Mouse (Mus musculus) thymus, postnatal 4 days (tissue): ENCODE measurements around the gene Nmnat2.
"Not testable (repeated sequence)": the region's sequence is repeated elsewhere in the genome, so short reads cannot be mapped to it uniquely, and the experiment has no call there.

Experiments used
- DNase-seq: peaks from one replicate; pipeline ENCODE4 v3.0.0; 2021

Gene Nmnat2

DNA sequence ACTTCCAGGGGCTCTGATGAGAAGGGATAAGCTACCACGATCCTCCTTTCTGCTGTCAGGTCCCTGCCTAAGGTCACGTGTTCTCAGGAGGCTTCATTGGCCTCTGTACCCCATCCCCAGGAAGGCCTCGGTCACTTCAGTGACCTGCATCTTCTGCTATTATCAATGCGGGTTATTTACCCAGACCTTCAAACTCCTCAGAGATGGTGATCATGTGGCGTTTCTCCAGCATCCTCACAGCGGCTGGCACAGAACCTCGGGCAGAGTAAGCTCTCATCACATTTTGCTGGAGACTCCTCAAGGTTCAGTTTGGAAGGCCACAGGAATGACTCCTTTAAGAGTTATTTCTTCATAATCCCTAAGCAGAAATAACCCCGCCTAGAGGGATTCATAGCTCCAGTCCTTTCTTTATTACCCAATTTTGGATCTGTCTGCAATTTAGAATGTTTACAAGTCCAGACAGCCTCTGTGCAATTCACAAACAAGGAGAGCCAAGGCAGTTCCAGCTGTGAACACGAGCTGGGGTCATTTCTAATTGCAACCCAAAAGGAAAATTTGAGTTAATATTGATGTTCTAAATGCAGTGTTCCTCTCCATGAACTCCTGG lies 110.1 kb downstream of the Nmnat2 start:
- no peak for DNase-seq

DNA sequence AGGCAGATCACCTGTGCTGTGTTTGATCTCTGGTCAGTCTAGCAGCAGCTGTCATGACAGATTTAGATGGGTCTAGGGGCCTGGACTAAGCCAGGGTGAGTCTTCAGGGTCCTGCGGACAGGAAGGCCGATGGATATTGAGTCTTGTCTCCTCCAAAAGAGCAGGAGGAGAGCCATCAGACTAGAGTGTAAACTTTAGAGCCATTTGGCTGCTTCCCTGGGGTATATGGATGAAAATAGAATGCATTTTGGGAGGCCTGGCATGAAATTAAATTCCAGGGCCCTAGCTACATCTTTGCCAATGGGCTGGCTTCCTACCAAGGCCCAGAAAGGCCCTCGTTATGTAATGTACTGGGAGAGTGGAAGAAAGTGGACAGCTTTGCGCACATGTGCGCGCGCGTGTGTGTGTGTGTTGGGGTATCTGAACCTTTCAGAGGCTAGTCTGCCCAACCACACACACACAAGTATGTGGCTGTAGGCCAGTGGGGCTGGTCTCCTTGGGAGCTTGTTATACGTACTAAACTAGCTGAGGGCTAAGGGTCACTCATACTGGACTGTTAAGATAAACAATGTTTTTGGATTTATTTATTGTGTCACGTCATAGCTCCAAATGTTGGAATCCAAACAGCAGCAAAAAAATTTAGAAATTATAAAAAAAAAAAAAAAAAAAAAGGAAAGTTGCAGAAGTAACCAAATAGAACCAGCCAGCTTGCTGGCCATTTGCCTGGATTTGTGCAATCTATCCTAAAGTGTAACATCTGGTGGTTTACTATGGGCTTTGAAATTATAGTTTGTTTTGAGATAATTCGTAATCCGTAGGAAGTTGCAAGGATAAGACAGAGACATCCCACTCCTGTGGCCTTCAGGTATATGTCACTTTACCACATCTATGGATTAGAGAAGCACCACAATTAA lies 110.9 kb downstream of the Nmnat2 start:
- DNase-seq: no peak

DNA sequence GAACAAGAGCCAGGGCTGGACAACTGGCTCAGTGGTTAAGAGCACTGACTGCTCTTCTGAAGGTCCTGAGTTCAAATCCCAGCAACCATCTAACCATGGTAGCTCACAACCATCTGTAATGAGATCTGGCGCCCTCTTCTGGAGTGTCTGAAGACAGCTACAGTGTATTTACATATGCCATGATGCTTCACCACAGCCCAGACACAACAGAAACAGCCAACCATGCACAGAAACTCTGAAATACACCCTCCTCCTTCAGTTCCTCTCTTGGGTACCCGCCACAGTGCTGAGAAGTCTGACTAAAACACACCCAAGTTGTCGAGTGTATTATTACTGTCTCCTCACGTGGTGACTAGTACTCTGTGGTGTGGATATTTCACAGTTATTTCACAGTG lies 111.6 kb downstream of the Nmnat2 start:
- no peak for DNase-seq

DNA sequence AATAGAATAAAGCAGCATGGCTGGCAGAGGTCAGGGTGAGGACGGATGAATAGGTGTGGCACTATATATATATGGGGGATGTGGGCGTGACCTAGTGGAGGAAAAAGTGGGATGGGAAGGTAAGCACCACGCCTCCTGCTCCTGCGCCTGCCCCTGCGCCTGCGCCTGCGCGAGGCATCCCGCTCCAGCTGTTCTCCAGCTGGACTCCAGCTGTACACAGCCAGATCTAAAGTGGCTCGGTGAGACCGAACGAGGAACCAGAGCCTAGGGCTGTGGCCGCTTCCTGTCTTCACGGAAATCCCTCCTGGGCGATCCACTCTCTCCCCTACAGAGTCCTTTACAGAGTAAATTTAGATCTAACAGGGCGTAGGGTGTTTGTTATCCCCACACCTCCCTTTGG lies 116.8 kb downstream of the Nmnat2 start:
- no peak for DNase-seq

DNA sequence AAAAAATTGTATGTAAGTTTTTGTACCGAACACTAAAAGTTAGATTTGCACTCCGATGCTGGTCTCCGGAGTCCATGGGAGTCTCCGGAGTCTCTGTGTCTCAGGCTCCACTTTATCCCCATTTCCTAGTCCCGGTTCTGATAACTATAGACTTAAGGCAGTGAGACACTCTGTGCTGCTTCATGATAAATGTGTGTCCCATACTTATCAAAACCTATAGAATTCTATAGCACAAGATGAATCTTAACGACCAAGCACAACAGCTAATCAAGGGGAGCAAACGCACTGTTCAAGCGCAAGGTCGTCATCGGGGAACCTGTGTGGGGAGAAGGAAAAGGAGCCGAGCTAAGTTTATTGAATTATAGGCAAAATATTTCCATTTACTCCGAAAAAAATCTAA lies 117.2 kb downstream of the Nmnat2 start:
- DNase-seq: no peak

DNA sequence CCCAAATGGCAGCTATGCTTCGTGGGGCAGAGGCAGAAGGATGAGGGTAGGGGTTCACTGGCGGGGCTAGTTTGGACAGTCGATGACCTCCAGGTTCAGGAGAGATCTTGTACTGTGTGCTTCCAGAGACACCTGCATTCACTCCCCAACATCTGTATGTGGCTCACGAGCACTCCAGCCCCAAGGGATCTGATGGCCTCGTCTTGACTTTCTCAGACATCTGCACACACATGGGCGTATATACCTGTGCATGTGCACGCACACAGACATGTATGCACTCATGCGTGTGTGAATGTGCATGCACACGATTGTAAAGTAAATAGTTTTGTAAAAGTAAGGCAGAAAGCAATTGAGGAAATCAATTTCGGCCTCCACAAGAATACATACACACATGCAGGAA lies 117.9 kb downstream of the Nmnat2 start:
- DNase-seq: no peak

DNA sequence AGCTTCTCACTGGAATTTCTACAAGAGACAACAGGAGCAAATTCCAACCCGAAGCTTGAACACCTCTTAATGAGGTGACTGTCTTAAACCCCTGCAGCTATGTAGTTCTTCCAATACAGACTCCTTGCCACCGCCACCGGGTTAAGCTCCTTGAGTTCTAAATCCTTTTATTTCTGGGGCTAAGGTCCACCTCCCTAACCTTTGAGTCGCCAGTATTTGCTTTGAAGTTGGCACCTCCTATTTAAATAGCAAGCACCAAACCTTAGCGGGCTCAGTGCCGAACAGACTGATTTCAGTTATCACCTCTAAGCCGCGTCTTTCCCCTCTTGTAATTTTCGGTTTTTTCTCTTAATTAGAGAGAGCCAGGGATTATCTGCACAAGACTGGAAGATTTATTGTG lies 118.6 kb downstream of the Nmnat2 start:
- DNase-seq: no peak

DNA sequence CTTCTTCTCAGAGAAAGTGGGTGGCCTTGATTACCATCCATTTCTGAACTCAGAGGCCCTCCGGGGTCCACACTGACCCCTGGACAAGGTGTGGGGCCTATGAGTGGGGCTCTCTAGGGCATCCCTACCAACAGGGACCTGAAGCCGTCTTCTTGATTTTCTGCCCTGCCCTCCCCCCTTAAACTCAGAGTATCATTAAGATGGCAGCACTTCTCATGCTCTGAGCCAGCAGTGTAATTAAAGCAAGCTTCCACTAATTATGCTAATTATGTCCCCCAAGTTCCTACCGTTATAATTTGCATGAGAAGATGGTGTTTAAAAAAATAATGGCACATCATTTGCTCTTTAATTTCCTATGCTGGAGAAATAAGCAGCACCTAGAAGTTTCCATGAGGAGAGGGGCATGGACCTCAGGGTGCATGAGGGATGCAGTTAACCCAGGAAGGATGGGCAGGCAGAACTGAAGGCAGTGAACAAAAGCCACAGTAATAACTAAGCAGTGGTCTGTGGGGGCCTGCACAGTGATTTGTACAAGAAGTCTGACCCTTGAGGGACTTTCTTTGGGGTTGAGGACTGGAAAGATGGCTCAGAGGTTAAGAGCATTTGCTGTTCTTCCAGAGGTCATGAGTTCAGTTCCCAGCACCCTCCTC lies 120.4 kb downstream of the Nmnat2 start:
- DNase-seq: no peak

DNA sequence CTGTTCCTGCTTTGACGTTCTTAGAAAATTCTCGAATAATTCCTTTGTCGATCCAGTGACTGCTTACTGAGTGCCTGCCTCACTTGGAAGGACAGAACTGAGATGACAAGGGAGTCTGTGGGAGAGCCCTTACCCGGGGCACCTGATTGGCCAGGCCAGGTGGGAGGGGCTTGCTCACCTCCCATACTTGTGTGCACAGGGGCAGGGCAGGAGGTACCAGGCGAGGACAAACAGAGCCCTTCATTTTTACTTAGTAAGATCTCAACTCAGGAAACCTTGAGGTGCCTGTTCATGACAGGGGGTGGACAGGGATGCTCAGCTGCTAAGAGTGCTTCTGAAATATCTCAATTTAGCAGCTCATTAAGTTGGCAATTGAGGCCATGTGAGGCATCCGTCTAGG lies 121.2 kb downstream of the Nmnat2 start:
- no peak for DNase-seq

DNA sequence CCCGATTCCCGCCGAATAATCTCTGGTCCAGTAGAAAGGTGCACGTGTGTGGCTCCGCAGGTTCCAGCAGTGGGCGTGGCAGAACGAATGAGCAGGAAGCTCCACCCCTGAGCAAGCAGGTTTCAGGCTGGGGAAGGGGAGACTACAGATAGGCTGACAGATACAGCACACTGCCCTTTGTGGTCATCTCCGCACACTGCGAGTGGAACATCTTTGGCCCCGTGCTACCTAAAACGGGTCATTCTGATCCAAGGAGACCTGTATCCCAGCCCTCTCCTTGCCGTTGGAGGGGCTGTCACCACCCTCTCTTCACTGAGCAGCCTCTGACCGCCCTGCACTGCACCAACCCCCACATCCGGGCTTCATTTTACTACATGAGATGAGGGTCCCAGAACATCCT lies 128.4 kb downstream of the Nmnat2 start:
- DNase-seq: not testable (repeated sequence)

DNA sequence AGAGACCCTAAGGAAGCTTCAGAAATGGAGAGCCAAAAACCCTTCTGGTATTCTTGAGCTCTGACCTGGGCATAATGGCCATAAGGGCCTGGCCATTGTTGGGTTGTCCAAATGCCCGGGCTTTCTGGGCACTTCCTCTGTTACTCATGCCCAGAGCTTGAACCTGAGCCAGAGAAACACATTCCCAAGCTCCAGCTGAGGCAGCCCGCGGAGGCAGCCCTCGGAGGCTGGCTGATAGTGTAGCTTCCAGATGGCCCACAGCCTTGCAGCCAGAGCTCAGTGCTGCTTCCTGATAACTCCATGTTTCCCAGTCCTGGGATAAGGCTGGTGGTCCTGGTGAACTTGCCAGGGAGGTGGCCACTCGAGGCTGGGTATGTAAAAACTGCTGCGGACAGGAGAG lies 129.4 kb downstream of the Nmnat2 start:
- DNase-seq: no peak

DNA sequence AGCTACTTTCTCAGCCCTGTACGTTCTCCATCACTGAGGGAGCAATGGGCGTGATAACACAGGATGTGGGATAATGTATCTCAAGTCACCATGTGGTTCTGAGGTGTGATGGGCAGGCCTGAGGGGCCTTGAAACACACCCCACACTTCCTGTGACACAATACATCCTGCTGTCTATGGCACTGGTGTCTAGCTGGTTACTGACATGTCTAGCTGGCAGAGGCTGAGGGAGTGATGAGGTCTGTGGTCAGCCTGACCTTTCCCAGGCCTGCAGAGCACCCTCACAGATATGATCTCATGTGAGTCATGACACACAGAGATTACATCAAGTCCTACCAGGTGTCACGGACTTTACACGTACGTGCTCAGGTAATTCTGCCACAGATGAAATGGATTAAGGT lies 130.4 kb downstream of the Nmnat2 start:
- no peak for DNase-seq

DNA sequence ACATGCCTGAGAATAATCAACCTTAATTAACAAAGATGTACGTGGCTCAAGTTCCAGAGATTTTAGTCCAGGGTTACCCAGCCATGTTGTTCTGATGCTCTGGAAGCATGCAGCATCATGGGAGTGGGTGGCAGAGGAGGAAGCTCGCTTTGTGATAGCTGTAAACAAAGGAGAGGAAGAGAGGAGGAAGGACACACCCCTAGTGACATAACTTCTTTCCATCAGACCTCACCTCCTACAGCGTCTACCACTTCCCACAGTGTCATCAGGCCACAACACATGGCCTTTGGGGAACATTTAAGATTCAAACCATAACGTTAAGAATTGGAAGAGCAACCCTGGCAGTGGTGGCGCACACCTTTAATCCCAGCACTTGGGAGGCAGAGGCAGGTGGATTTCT lies 133.0 kb downstream of the Nmnat2 start:
- no peak for DNase-seq

DNA sequence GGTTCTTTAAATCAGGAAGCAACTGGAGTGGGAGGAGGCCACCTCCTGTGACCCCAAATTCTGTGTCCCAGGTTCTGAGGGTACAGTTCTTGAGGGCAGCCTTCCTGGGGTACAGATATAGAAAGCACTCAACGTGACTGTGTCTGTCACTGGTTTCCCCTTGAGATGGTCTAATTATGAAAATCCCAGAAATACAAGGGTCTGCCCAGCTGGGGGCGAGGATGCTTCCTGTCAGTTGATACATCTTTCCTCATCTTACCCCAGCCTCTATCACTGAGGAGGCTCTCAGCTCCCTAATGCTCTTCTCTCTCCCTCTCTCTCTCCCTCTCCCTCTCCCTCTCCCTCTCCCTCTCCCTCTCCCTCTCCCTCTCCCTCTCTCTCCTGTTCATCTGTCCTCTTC lies 135.3 kb downstream of the Nmnat2 start:
- peak; percentile 59 for DNase-seq

DNA sequence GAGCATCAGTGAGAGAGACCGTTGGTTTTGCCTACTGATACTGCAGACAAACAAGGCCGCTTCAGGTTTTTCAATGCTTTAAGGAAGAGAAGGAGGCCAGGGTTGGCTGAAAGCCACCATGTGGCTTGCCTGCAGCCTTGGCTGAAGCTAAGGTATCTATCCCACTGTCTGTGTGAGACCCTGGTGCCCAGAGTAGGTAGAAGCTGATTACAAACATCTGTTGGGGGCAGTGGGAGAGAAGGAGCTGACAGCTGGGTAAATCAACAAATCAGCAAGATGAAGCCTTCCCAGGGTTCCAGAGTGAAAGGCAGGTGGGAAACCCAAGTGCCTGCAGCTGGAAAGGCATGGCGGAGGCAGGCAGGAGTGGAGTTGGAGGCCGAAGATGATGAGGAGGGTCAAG lies 136.0 kb downstream of the Nmnat2 start:
- DNase-seq: no peak

DNA sequence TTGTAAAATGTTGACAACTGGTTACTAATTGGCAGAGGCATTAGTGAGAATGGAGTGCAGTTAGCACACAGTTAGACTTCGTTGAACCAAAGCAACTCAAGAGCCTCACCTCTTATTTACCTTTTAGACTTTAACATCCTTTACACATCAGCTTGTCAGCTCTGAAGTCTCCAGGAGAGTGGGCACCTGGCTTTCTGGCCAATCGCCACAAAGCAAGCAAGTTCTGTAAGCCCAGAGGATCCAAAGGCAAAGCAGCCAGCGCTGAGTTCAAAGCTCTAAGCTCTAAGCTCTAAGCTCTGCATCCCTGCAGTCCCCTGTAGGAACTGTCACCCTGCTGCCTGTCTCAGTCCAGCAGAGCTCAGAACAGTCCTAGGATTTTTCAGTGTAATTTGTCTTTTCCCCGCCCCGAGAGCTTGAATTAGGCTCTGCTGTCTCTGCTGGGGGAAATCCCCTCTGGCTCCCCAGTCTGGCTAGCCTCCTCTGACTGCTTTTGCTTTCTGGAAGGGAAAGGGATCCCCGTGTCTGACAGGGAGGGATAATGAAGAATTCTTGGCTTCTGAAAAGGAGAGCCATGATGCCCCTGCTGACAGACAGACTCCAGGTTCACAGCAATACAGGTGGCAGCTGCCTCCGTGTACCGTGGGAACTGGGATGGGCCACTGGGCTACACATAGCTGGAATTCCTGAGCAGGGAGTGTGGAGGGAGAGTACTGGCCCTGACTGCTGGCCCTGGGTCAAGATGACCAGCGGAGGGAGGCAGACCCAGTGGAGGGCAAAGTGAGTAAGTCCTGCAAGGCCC lies 136.8 kb downstream of the Nmnat2 start:
- no peak for DNase-seq

DNA sequence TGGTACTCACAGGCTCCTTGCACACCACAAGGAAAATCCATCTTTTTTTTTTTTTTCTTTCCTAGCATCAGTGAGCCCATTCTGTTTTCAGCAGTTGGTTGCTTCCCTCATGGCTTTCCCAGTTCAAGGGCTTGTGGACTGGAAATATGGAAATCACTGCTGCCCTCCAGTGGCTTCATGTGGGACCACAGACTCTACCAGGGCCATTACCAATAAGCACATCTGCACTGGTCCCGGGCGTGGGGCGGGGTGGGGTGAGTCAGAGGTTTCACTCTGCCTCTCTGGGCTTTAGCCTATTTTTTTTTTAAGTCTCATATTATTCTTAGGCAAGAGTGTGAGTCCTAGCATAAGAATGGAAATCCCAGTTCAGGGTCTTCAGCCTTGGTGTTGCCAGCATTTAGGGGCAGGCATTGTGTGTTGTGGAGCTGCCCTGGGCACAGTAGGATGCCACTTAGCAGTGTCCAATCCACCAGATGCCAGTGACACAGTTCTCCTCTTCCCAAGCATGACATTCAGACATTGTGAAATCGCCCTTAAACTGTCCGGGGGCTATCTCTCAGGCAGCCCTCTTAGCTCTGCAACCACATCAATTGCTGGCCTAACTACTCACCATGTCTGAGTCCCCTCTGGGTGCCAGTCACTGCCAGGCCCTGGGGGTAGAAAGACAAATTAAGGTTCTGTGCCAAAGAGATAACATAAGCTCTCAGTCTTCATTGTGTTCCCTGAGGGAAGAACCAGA lies 137.6 kb downstream of the Nmnat2 start:
- peak; percentile 70 for DNase-seq

DNA sequence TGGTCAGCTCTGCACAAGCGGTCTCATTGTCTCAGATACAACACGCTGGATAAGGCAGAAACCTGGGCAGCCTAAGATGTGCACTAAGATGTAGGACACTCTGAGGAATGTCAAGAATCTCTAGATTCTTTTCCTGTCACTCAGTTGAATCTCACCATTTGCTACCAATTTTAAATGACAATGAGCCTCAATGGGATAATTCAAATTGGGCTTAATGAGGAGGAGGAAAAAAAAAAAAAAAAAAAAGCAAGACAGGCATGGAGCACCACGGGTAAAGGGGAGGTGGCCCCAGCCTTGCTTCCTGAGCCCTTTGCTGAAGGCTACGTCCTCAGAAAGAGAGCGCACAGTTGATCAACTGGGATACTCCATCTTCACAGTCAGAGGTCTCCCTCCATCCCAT lies 138.4 kb downstream of the Nmnat2 start:
- no peak for DNase-seq

DNA sequence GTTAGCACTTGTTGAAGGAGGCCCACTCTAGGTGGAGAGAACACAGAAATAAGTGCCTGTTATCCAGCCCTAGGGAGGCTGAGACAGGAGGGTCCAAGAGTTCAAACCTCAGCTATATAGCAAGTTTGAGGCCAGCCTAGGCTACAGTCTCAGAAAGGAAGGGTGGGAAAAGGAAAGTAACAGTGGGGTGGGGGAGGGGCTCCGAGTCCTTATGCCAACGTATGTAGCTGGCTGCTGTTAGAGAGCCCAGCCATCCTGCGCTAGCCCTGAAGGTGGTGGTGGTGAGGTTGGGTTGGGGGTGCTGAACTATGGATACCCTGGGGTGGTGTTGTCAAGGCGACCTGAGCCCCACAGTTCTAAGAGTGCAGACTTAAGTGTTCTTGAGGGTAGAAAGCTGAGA lies 138.8 kb downstream of the Nmnat2 start:
- DNase-seq: no peak

DNA sequence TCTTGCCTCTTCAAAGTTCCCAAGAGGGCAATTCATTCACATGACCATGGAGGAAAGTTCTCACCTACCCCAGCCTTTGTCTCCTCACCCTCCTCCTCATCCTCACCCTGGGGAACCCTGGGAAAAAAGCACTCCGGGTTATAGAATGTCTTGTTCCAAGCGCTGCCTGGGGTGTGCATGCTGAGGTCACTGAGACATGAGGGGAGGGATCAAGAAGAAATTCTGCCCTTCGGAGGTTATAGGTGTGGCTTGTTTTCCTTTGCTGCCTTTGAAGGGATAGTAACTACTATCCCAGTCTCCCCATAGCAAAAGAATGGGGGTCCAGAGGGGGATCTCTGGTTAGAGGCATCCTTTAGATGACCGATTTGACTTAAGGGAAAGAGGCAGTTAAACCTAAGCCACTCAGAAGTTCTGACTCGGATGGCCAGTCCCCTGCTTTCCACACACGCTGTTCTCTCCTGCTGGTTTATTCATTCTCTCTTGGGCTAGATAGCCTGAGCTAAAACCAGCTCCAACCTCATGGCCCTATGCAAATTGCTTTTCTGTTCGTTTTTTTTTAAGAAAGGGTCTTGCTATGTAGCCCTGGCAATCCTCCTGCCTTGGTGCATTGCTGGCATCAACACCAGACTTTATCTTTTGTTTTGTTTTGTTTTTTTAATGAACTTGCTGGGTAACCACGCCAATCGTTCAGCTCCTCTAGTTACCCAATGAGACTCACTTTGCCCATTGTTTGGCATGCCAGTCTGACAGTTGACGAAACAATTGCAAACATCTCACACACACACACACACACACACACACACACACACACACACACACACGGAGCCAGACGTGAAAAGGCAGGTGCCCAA lies 139.7 kb downstream of the Nmnat2 start:
- no peak for DNase-seq

DNA sequence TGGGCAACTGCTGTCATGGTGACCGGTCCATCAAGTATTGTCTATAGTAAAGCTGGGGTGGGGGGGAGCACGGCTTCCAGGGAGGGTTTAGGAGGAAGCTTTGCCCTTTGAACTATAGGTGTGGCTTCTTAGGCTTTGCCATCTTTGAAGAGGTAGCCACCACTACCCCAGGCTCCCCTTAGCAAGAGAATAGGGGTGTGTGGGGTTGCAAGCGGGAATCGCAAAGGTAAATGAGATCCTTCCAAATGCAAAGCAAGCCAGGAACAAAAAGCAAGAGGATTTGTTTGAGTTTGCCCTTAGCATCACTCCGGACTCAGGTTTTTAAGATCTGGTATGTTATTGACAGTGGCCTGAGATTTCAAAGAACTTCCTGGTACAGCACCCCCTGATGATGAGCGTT lies 140.5 kb downstream of the Nmnat2 start:
- DNase-seq: no peak
